Mouse (Mus musculus) 3134 (cell line): ENCODE results near the gene Dnajc17.

Source experiments
- DNase-seq: peaks from one replicate; pipeline ENCODE4 v3.0.0-alpha.2; 2011; ENCODE audit warnings: low spot score; ENCODE audit not compliant: insufficient read length; ENCODE audit errors: extremely low read depth

Dnajc17 gene

DNA sequence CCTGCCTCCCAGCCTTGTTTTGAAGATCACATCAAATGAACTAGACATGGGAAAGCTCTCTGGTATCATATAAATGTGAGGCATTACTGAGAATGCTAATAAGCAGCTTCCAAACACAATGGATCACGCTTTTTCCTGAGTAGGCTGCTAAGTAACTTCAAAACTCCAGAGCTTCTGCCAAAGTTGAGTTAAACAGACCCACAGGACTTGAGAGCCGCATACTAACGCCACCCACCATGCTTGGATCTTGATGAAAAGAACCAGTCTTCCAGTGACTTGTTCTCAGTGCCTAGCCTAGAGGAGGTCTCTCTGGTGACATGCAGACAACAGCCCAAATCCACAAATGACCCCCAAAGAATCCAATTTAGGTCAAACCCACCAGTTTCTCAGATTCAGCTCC, 9.7 kb downstream of the Dnajc17 start:
- DNase-seq, result no peak

DNA sequence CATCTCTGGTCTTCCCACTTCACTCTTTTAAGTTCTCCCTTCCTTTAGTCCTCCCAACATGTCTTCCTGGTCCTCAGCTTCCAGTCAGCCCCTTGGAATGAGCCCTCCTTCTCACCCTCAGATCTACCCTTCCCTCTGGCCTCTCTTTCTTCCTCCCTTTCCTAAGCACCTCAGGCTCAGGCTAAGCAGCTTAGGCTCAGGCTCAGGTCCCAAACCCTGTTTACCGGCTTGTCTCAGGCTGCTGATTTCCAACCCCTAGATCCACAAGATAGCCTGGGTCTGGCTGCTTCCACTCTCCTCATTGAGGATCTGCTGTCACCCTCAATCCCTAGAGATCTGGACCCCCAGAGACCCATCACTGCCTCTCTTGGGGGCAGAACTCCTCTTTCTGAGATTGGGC, 10.5 kb downstream of the Dnajc17 start:
- no peak for DNase-seq

DNA sequence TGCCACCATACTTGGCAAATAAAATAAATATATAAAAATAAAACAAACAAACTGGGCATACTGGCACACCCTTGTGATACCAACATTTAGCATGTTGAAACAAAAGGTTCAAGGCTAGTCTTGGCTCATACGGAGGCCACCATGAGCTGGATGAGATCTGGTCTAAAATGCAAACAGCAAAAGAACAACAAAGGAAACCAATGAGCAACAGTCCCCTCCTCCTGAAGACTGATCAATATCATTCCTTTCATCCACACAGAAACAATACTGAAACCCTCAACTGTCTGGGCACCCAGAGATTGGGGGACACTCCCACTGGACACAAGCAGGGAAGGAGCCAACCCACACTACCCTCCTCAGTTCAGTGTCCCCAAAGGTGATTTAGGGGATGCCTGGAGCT, 11.1 kb downstream of the Dnajc17 start:
- DNase-seq, result no peak

DNA sequence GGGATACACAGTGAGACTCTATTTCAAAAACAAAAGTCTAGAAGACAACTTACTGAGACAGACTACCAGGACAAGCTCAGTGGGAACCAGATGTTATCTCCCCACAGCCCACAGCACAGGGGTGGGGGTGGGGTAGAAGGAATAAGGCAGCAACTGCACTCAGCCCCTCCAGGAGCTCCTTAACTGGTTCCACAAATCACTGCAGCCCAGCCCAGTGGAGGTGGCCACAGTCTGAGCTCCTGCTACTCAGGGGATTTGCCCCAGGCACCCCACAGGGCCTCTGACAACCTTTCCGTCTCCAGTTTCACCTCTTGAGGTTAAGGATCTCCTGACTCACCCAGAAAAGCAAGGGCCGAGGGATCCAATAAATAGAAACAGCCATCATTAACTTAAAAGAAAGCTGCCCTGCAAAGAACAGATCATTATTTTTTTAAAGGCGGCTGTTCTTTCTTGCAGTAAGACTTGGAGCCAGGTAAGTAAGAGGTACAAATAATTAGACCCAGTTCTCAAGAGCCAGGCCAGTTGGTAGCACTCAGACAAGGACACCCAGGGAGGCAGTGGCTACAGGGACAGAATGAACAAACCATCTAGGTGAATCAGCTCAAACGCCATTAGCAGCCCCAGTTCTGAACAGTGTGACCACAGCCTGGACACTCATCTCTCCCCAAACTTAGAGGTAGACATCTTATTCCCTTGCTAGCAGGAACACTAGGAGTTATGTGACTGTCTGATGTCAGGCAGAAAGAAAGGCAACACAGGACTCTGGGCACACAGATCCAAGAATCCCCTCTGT, 12.1 kb downstream of the Dnajc17 start:
- DNase-seq, result no peak

DNA sequence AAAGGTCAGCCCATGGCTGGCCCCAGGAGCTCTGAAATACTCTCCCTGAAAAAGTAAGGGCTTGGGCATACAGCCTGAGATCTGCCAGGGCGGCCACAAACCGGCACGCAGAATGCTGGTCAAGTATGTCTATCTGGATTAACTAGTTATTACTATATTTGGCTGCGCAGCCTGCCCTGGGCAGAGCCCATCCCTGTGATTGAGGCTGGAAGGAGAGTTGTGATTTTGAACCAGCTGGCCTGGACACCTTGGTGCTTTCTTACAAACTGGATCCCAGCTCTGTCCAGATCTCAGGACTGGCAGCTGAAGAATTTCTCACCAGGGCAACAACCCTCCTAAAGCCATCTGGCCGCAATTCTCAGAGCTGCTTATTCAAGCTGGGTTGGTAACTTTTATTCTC, 14.5 kb downstream of the Dnajc17 start:
- no peak for DNase-seq

DNA sequence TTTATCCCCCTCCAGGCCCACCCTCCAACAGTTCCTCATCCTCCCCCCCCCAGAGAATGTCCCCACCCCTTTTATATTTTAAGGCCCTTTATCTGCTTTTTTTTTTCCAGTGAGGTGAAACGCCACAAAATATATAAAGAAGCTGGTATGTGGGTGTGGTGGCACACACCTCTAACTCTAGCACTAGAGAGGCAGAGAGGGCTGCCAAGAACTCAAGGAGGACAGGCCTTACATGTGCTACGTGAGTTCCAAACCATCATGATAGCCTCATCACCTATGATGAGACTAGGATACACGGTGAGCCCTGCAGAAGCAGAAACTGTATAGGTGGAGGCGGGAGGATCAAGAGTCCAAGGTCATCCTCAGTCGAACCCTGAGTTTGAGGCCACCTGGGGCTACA, 17.6 kb downstream of the Dnajc17 start:
- no peak for DNase-seq

DNA sequence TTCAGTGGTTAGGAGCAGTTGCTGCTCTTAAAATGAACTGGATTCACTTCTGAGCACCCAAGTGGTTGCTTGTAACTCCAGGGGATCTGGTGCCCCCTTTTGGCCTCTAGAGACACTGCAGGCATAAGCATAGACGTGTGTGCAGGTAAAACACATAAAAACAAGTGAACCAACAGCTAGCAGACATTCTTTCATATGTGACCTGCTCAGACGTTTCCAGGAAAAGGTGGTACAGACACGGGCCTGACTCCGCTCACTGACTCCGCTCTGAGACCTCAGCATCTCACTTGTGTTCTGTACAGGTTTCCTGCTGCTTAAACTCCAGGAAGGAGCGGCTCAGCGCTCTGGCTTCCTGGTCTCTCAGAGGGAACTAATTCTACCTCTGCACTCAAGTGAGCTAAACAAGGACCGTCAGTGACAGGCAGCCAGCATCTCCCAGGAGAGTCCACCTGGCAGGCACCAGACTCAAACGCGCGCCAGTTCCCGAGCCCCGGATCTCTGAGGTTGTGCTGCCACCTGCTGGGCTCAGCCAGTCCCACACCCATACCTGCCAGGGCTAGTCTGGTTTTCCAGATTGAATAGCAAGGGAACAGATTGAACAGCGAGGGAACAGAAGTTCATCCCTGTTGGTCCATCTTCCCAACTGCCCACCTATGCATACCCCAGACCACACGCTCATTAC, 19.4 kb downstream of the Dnajc17 start:
- peak; percentile 69 for DNase-seq

DNA sequence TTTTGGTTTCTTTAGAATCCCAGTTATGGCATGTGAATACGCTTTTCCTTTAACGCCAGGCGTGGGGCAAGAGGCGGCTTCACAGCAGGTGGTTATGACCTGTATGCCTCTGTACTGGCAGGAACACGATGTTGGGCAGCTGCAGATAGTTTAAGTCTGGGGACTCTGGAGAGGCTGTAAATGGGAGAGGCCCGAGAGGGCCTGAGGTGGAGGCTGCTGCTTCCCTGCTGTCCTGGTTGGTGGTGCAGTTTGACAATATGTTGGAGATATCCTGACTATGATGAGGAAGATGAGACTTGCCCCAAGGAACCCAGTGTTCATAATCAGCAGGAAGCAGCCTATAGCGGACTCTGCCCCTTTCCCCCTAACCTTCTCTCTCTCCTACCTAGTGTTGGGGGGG, 25.7 kb downstream of the Dnajc17 start:
- no peak for DNase-seq

DNA sequence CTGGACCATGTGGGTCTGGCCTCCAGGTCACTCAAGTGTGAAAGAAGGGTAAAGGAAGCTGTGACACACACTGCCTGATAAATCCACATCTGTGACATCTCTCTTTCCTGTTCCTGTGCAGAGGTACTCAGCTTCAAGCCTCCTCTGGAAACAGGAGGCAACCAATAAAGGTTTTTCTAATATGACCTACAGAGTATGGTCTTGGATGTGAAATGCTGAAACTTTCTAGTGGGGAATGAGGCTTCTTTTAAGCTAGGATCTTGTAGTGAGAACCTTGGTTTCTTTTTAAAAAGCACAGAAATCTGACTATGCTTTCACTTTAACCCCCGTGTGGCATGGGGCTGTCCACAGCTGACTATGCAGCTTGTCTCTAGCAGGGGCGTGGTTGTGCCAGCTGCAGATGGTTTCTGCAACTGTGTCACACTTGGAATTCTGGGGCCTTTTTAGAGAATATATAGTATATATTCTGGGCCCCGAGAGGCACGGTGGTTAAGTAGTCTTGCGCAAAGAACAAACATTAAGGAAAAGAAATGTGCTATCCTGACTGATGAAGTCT, 31.1 kb downstream of the Dnajc17 start:
- no peak for DNase-seq

DNA sequence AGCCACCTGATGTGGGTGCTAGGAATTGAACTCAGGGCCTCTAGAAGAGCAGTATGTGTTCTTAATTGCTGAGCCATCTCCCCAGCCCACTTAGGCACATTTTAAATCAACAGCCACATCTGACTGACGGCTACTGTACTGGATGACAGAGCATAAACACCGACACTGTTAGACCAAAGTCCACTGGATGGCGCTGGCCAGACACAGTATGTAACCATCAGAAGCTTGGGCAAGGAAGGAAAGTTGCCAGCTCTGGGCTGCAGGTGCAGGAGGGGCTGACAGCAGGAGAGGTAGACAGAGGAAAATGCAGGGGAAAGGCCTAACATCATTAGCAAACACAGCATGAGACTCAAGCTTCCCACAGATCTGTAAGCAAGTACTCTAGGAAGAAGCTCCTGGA, 31.8 kb downstream of the Dnajc17 start:
- no peak for DNase-seq

DNA sequence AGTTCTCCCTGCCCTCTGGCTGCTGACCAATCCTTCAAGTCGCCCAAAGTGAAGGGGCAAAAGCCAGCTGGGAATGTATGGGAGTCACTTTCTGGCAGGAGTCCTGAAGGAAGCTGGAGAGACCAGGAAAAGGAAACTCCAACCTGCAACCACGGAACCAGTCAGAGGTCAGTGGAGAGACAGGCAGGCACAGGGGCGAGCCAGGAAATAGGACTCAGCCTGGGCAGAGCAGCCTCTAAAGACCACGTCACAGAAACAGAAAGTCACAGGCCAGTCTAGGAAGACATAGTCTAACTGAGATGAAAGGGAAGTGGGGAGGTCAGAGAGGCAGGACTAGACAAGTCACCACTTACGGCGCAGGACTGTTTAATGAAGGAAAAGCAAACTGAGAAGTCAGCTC, 33.0 kb downstream of the Dnajc17 start:
- peak; percentile 82 for DNase-seq

DNA sequence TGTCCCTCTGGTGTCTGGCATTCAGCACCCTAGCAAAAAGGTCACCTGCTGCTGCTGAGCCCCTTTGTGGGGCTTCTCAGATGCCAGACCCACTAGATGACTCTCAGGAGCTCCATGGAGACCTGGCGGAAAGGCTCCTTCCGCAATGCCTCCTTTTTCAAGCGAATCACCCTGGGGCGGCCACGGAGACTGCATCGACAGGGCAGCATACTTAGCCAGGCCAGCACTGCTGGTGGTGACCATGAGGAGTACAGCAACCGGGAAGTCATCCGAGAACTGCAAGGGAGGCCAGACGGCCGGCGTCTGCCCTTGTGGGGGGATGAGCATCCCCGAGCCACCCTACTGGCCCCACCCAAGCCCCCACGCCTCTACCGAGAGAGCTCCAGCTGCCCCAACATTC, 33.7 kb downstream of the Dnajc17 start:
- peak; percentile 76 for DNase-seq

DNA sequence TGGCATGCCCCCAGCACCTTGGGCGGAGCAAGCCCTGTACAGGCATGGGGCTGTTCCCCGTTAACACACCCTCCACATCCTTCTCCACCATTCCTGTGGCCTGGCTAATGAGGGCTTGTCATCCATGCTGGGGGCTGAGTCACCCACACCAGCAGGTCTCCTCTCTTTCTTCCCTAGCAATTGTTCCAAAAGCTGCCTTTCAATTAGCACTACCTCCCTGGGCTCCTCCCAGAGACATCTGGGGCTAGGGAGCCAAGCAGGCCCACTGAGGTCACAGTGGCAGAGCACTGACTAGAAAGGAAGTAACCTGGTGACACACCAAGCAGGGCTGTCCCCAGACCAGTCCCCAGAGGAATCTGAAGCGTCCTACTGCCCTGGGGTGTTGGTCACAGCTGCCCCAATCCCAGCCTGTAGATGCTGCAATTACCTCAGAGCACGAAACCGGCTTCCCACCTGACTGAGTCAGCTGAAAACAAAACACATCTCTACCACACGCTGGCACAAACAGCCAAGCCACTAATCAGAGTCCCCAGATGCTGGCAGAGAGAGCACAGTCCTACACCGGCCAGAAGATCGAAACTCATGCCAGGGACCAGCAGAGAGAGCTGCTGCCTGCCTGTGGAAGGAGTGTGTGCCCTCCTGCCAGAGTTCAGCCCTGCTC, 34.5 kb downstream of the Dnajc17 start, which contains the start of gene Gm14137:
Gene Gm14137, plus strand, starts transcription at position 519 of the 661 bp plus-strand sequence.
- DNase-seq, result peak; percentile 94

DNA sequence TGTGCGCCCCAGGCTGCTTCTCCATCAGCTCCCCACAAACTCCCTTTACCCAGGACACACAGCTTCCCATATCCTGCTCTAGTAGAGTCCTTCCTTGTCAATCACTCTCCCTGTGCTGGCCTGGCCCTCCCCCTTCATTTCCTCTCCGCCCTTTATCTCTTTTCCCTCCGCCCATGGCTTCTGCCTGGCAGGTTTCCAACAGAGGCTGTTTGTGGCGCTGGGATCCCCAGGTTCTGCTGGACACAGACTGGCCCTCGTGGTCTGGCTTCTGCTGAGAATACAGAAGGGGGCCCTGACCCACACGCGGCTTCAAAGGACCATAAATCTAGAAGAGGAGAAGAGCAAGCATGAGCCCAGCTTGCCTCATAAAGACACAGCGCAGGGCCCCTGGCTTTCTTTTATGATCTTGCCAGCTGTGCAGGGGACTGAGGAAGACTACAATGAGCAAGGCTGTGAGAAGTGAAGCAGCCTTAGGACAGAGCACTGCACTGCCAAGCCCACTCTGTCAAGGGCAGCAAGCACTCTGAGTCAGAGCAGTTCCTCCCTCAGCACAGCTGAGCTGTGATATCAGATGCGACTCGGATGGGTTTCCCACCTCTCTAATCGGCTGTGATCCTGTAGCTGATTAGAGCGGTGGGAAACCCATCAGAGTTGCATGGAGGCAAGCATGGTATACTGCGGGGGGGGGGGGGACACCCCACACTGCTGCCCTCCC, 35.6 kb downstream of the Dnajc17 start:
- peak; percentile 79 for DNase-seq

DNA sequence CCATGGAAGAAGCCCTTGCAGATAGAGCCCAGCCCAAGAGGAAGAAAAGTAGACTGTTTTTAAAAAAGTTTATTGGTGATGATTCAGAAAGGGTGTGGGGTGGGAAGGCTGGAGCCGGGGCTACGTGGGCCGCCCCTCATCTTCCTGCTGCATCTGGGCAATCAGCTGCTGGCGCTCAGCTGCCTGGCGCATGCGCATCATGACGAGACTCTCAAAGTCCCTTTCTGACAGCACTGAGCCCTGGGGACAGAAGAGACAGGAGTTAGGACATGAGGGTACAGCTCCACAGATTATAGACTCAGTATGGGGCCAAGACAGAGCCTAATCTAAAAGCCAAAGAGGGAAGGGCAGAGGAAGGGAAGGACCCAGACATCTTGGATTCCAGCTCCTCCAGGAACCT, 36.1 kb downstream of the Dnajc17 start:
- DNase-seq, result no peak

DNA sequence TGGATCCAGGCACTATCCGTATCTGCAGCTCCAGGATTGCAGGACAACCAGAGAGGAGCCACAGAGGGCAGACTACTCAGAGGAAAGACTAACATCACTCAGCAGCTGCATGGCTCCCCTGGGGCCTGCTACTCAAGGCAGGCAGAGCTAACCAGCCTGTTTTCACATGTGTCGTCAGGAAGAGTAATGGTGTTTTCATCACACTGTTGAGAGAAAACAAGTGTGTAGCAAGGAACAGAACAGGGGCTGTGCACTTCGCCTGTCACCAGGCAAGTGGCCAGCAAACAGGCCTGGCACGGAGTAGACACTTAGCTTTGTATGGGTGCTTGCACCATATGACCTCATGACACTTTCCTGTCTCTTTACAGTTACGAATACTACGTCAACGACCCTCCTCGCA, 37.0 kb downstream of the Dnajc17 start:
- DNase-seq, result no peak

DNA sequence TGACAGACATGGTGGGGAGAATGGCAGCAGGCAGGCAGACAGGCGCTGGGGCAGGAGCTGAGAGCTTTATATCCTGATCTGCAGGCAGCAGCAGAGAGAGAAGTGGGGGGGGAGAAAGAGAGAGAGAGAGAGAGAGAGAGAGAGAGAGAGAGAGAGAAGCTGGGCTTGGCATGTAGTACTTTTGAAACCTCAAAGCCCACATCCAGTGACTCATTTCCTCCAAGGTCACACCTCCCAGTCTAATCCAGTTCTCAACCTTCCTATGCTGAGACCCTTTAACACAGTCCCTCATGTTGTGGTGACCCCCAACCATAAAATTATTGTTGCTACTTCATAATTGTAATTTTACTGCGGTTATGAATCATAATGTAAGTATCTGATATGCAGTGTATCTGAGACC, 38.3 kb downstream of the Dnajc17 start:
- DNase-seq, result peak; percentile 57

DNA sequence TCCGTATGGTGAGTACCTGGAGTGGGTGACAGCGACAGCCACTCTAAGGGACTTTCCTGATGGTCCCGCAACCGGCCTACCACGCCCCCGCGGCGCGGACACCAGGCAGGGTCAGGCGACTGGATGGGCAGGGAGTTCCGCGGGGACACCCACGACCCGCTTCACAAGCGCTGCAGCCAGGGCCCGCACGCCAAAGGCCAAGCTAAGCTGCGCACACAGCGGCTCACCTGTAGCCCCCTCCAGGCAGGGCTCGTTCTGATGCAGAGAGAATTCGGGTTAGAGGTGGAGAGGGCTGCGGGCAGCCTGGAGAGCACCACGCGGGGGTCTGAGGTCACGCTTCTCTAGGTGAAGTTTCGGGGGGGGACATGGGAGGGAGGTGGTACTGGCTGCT, 40.7 kb downstream of the Dnajc17 start:
- no peak for DNase-seq

DNA sequence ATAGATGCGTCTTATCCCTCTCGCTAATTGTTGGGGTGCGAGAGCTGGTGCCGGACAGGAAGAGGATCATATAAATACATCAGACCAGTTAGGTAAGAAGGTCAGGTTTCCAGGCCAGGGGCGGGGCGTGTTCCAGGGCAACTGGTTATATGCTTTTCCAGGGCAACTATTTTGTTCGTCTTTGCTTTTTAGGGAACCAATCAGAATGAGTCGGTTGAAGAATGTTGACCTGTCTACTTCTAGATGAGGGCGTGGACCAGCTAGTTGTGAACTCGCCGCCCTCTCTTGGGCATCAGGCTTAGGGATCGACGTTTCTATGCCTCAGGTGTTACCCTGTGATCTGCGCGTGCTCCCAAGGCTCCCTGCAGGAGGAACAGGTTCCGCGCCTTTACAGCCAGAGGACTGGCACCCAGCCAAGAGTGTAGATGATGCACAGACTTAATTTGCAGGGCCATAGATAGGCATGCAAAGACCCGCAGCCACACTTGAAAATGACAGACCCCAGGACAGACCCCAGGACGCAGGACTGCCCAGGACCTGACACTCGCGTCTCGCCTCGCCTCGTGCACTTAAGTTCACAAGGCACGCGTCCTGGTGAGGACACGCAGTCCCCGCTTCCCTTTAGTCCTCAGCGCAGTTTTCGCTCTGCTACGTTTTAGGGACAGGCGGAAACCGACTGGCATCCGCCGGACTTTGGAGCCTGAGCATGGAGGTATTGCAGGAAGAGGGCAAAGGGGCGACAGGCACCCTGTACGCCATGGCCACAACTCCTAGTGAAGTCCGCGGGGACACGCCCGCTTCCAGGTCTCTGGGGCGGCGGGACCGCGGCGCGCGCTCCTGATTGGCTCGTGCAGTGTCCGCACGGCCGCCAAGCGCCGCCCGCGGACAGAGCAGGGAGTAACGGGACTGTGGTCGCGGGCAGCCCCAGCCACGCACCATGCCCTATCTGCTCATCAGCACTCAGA, 41.4 kb downstream of the Dnajc17 start, which contains the start of gene Gchfr:
Gene Gchfr, plus strand, starts transcription at position 873 of the 965 bp plus-strand sequence.
- DNase-seq, result peak; percentile 87

DNA sequence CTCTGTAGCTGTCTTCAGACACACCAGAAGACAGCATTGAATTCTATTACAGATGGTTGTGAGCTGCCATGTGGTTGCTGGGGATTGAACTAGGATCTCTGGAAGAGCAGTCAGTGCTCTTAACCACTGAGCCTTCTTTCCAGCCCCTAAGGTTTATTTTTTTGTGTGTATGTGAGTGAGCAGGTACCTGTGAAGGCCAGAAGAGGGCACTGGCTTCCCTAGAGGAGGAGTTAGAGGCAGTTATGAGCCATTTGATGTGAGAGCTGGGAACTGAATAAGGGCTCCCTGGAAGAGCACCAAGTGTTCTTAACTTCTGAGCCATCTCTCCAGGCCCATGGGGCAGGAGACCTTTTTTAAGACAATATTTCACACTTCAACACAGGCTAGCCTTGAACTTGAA, 43.2 kb downstream of the Dnajc17 start:
- DNase-seq, result no peak
